Mouse (Mus musculus): ENCODE results near the gene Vegfd.
A peak's percentile ranks its signal among the peaks of the same experiment; 100 is the strongest.

The Vegfd gene

GRCm38 (mm10) chrX:164373081-164373480 lies at the start of gene Vegfd:
Gene Vegfd (plus strand): TSS chrX:164373378.
- peak; percentile 30 to 42 for DNase-seq

GRCm38 (mm10) chrX:164323391-164323913 lies 49.7 kb upstream of the Vegfd start:
- DNase-seq = no peak

DNA sequence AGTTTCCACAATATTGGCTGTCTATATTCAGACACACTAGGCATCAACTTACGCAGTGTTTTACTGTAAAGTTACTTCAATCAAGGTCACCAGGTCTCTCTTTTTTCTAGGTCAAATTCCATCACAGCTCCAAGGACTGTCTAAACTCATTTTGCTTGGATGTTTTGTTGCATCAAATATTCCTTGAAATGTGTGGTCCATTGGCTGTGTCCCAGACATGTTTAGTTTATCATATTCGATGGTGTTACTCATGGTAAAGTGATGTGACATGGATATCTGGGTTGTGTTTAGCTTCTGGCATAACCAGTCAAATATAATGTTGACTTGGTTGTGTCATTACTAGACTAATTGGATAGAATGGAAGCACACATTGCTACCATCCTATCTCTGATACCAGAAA lies 42.8 kb upstream of the Vegfd start:
- DNase-seq = no peak

GRCm38 (mm10) chrX:164330766-164331165 lies 42.4 kb upstream of the Vegfd start:
- no peak for DNase-seq

- no peak for DNase-seq
These were observed 34.6 kb upstream of the Vegfd start for GRCm38 (mm10) chrX:164338591-164338990.

DNA sequence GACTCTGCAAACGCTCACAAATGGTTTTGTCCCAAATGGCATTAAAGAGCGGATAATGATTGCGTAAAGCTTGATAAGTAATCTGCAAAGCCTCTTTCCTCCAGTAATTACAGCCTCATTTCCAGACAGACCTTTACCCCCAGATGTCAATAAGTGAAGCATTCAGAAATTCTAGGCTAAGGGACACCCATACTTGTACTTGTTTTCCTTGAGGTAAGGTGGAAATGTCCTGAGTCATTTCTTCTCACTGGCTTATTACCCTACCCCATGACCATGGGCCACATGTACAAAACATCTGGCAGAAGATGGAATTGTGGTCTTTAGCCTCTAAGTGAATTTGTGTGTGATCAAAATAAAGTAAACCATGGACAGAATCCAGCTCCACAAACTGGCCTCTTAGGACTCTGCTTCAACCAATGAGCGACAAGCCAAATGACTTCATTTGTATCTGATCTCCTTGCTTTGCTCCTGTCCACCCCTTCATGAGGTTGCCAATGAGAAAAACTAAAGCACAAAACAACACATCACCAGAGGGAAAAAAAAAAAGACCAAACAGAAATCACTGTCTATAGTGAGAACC lies 27.7 kb upstream of the Vegfd start:
- no peak for DNase-seq

GRCm38 (mm10) chrX:164348937-164349336 lies 24.2 kb upstream of the Vegfd start:
- no peak for DNase-seq

DNA sequence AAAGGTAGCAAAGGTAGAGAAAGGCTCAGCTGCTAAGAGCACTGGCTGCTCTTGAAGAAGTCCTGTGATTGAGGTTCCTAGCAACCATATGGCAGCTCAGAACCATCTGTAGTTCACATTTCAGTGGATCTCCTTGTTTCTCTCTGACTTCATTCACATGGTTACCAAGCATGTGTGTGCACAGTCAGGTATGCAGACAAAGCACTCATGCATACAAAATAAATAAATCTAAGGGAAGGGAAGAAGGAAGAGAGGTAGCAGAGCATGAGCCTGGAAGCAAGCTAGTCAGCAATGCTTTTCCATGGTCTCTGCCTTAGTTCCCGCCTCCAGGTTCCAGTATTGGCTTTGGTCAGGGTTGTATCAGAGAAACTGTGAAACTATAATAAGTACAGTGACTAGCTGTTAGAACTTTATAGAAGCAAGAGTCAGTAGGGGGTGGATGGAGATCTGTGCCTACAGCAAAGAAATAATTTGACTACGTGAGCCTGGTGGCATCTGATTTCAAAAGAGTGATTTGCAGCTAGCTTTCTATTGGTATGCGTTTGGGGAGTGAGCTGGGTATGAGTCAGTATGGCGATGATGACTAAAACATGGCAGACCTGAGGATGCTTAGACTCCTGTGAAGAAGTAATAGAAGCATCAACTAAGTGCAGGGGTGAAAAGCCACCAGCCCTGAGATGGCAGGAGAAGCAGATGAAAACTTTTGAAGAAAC lies 7.9 kb upstream of the Vegfd start:
- no peak for DNase-seq

DNA sequence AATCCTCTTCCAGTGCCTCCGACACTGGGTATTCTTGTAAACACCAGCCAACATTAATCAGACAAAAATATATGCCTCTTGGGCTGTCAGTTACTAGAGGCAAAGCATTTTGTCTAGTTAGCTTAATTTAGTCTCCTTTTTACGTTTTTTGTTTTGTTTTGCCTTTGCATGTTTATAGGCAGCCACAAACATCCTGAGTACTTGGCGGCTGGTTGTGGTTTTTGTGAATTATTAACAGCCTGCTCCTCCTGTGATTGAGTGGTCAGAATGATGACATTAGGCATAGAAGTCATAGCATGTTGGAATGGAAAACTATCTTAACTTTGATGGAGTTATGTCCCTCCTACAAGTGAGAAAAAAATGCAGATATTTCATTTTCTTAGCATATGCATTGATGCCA lies 2.6 kb upstream of the Vegfd start:
- peak; percentile 16 to 27 for DNase-seq

GRCm38 (mm10) chrX:164374586-164374985 lies 1.4 kb downstream of the Vegfd start:
- peak in 1 of 2 experiments; percentile 19 for DNase-seq

- no peak for DNase-seq
These were observed 6.5 kb downstream of the Vegfd start for GRCm38 (mm10) chrX:164379721-164380120.

GRCm38 (mm10) chrX:164381618-164382408 lies 8.6 kb downstream of the Vegfd start:
- peak; percentile 83 to 87 for DNase-seq

DNA sequence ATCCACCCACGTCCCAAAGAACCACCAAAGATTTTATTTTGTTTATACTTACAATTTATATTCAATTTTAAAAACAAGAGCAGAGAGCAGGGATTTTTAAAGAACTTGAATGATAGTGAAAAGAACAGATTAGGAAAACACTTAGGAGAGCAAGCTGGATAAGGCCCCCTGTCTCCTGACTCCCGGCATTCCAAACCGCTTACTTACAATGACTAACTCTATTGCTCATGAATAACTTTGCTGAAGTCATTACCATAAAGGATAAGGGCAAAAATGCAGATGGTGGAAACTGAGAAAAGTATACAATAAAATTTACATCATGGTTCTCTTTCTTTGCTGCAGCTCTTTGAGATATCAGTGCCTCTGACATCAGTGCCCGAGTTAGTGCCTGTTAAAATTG lies 20.9 kb downstream of the Vegfd start:
- DNase-seq = no peak

DNA sequence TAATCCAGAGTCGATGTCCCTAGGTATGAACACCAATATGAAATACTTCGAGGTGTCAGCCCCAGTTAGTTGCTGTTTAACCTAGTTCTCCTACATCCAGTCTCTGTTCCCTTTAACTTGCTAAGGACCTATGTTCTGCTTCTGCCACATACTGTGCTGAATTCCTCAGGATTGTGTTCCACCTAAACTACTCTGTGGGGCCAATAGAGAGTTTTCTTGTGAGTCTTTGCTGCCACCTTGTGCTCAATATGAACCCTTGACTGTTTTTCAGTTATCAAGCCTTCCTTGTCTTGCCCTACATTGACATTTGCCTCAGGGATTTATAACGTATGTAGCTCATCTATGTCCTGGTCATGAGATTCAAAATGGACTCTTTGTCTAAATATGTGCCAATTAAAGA lies 25.3 kb downstream of the Vegfd start:
- DNase-seq = peak in 1 of 2 experiments; percentile 25

DNA sequence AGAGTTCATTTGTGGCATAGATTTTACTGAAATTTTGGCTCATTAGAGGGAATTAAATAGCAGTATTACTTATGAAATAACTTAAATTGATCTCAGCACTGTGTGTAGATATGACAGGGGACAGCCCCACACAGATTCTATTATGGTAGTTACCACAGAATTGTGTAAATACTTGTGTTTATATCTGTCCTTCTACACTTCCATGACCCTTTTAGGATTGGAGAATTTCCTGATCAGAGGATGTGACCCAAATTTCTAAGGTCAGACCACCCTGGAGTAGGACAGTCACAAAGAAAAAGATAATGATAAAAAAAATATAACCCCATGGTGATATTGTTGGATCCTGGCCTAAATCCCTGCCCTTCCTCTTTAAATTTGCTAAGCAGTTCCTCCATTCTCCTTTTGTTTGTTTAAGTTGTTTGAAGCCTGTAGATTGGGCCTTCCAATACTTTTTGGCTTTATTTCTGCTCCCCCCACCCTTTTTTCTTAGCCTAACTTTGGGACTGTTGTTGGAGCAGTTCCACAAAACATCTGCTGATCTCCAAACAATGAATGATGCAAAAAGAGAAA lies 32.0 kb downstream of the Vegfd start:
- DNase-seq = no peak

- no peak for DNase-seq
These were observed 33.2 kb downstream of the Vegfd start for GRCm38 (mm10) chrX:164406133-164407022.

DNA sequence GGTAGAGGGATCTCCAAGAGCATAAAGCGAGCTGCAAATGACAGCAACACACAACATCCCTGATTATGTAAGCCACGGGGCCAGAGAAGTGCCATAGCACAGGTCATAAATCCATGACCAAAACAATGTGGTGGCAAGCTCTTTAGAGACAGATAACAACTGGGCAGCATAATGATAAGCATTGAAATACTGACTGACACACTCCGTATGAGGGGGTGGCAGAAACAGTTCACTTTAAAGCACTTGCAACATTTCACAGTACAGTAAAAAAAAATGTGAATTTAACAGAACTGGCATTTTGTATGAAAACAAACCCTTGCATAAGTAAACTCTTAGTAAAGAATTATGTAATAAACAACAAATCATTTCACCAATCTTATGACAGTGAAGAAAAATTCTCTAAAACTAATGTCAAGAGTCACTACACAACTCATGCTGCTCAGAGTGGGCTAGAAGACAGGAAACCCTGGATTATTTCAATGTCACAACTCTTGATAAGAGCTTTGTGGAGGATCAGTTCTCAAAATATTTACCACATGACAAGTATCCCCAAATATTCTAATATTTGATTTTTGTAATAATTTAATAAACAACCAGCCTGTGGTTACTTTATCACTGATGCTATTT lies 35.2 kb downstream of the Vegfd start:
- no peak for DNase-seq

GRCm38 (mm10) chrX:164410562-164410961 lies 37.4 kb downstream of the Vegfd start:
- no peak for DNase-seq

- DNase-seq = no peak
These were observed 43.6 kb downstream of the Vegfd start for GRCm38 (mm10) chrX:164416803-164417202.

DNA sequence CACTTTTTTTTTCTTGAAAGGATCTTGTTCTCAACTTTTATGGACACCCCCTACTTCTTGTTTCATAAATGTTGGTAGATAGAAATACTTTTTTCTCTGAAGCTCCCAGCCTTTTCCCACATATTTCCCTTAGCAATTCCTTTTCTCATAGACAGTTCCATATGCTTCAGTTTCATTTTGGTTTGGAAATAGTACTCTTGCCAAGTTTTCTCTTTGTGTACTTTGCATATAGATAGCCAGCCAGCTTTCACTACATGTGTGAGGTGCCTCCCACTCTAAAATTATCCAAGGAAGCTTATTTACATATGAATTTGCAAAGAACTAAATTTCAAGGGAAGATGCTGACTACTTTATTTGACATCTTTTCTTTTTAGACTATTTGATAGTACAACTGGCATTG lies 44.8 kb downstream of the Vegfd start:
- no peak for DNase-seq

DNA sequence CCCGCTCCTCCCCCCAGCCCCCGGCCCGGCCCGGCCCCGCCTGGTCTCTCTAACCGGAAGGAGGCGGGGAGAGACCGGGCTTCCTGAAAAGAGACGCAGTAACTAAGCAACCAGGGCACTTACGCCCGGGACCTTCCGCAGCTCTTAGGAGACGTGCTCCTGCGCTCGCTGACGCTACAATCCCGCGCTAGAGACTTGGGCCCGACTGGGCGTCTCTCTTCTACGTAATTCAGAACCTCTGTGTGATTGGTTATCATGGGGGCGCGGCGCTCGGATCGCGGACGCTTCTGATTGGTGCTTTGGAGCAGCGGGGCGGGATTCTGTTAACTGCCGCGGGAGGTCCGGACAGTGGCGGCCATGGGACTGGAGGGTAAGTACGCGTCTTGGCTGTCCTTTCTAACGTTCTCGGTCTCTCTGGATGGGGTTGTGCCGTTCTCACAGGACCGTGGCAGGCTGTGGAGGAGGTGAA lies 46.3 kb downstream of the Vegfd start, which contains the start of gene Piga:
Piga (plus strand) TSS at position 317 of the 469 bp plus-strand sequence.
- peak; percentile 91 to 96 for DNase-seq
